Mouse (Mus musculus) bone marrow, adult 2 months (tissue): ENCODE measurements around the gene Rcc1l. TPM values are rescaled to one million over a fixed set of nuclear protein-coding genes. Genes with fewer than 3 reads are reported as not detected.

Experiments used
- H3K27ac ChIP-seq: fragments of 200-500 bp; 2 replicates; pipeline ENCODE4 v1.5.1; 2012; ENCODE audit warnings: low read depth, mild to moderate bottlenecking, control low read depth, inconsistent platforms, low read length; ENCODE audit not compliant: control insufficient read depth, poor library complexity, insufficient read depth
- H3K4me1 ChIP-seq: fragments of 200-500 bp; 2 replicates; pipeline ENCODE4 v1.6.1; 2011; ENCODE audit warnings: low read length; ENCODE audit not compliant: control insufficient read depth, insufficient read depth
- H3K4me3 ChIP-seq: fragments of 200-500 bp; replicated peaks from 2 replicates; pipeline ENCODE3; 2011; ENCODE audit warnings: mild to moderate bottlenecking, low read depth, low read length, control low read depth; ENCODE audit not compliant: control insufficient read depth
- CTCF ChIP-seq: fragments of 200-500 bp; IDR thresholded peaks from 2 replicates; pipeline ENCODE4 v1.5.1; 2011; ENCODE audit warnings: low read length, control low read depth; ENCODE audit not compliant: control insufficient read depth, insufficient read depth
- POLR2A ChIP-seq: fragments of 200-500 bp; IDR thresholded peaks from 2 replicates; pipeline ENCODE4 v1.6.1; 2011; ENCODE audit warnings: low read depth, mild to moderate bottlenecking, control low read depth, low read length, borderline replicate concordance; ENCODE audit not compliant: control insufficient read depth
- WGBS: fragments of 180-500 bp; shearing (Covaris S2); methylation state at CpG from one replicate; pipeline ENCODE4 v1.1.7; 2018; 5-methylcytosine and 5-hydroxymethylcytosine counted together
- polyA plus RNA-seq: library from polyadenylated mRNA; stranded (reverse); fragments of >200 nt; gene quantifications from 2 replicates; pipeline ENCODE4 v1.2.4, GENCODE M21; 2011; ENCODE audit warnings: low replicate concordance; ENCODE audit not compliant: missing spikeins, insufficient read depth, insufficient read length

Gene Rcc1l
- polyA plus RNA-seq, 1 experiment = 12.5 TPM

GRCm38 (mm10) chr5:134164688-134165087 is 11.9 kb downstream of the Rcc1l start:
- H3K27ac ChIP-seq = no peak overlapping the region
- WGBS = 70% methylated on average over 5 of the region's 5 CpGs
- no peak overlapping the region for H3K4me3 ChIP-seq
- H3K4me1 ChIP-seq = no peaks in the 10 kb centered on the region
- TF ChIP-seq POLR2A (no peak), CTCF (no peak)

GRCm38 (mm10) chr5:134155916-134156466 is 20.6 kb downstream of the Rcc1l start:
- 79% methylated on average over 7 of the region's 7 CpGs for WGBS
- Histone ChIP-seq H3K27ac (no peak overlapping the region), H3K4me3 (no peak overlapping the region), H3K4me1 (no peaks in the 10 kb centered on the region)
- no peak for TF ChIP-seq POLR2A
- no peak for TF ChIP-seq CTCF

GRCm38 (mm10) chr5:134151895-134152294 is 24.7 kb downstream of the Rcc1l start:
- TF ChIP-seq CTCF (no peak), POLR2A (no peak)
- H3K4me3 ChIP-seq = no peak overlapping the region
- 84% methylated on average over 11 of the region's 11 CpGs for WGBS
- H3K4me1 ChIP-seq = no peaks in the 10 kb centered on the region
- no peak overlapping the region for H3K27ac ChIP-seq

- H3K4me1 ChIP-seq = no peaks in the 10 kb centered on the region
- no peak overlapping the region for H3K27ac ChIP-seq
- TF ChIP-seq CTCF = no peak
- TF ChIP-seq POLR2A = no peak
- no peak overlapping the region for H3K4me3 ChIP-seq
- WGBS = 93% methylated on average over 4 of the region's 4 CpGs
These were observed 28.4 kb downstream of the Rcc1l start for GRCm38 (mm10) chr5:134148153-134148552.

- TF ChIP-seq POLR2A (no peak), CTCF (no peak)
- no peaks in the 10 kb centered on the region for H3K4me1 ChIP-seq
- no peak overlapping the region for H3K27ac ChIP-seq
- 82% methylated on average over 10 of the region's 10 CpGs for WGBS
- no peak overlapping the region for H3K4me3 ChIP-seq
These were observed 29.3 kb downstream of the Rcc1l start for GRCm38 (mm10) chr5:134147194-134147753.

- Histone ChIP-seq H3K4me3 (no peak overlapping the region), H3K27ac (no peak overlapping the region), H3K4me1 (no peaks in the 10 kb centered on the region)
- WGBS = 90% methylated on average over 8 of the region's 8 CpGs
- TF ChIP-seq POLR2A (no peak), CTCF (no peak)
These were observed 31.6 kb downstream of the Rcc1l start for GRCm38 (mm10) chr5:134144986-134145385.

GRCm38 (mm10) chr5:134142381-134142780 is 34.2 kb downstream of the Rcc1l start:
- 84% methylated on average over 11 of the region's 11 CpGs for WGBS
- no peak for TF ChIP-seq CTCF
- no peak for TF ChIP-seq POLR2A
- Histone ChIP-seq H3K4me1 (no peaks in the 10 kb centered on the region), H3K4me3 (no peak overlapping the region), H3K27ac (no peak overlapping the region)

- 81% methylated on average over 7 of the region's 7 CpGs for WGBS
- no peak for TF ChIP-seq POLR2A
- no peak for TF ChIP-seq CTCF
- no peaks in the 10 kb centered on the region for H3K4me1 ChIP-seq
These were observed 35.3 kb downstream of the Rcc1l start for GRCm38 (mm10) chr5:134141236-134141635.

GRCm38 (mm10) chr5:134139429-134139828 is 37.1 kb downstream of the Rcc1l start:
- no peak for TF ChIP-seq POLR2A
- TF ChIP-seq CTCF = no peak
- 79% methylated on average over 6 of the region's 6 CpGs for WGBS
- no peaks in the 10 kb centered on the region for H3K4me1 ChIP-seq
- no peak overlapping the region for H3K27ac ChIP-seq
- no peak overlapping the region for H3K4me3 ChIP-seq

More at GRCm38 (mm10) chr5:134141236-134141635, 35.3 kb downstream of the Rcc1l start:
- no peak overlapping the region for H3K27ac ChIP-seq
- no peak overlapping the region for H3K4me3 ChIP-seq

- Histone ChIP-seq H3K27ac (no peak overlapping the region), H3K4me3 (no peak overlapping the region), H3K4me1 (no peaks in the 10 kb centered on the region)
- 78% methylated on average over 5 of the region's 5 CpGs for WGBS
- TF ChIP-seq POLR2A (no peak), CTCF (no peak)
These were observed 38.6 kb downstream of the Rcc1l start for GRCm38 (mm10) chr5:134137933-134138332.
